Mouse (Mus musculus) liver, embryonic 16.5 days (tissue): ENCODE measurements around the gene Wdr45. TPM values are rescaled to one million over a fixed set of nuclear protein-coding genes. Genes with fewer than 3 reads are reported as not detected.
"Not testable (repeated sequence)": the region's sequence is repeated elsewhere in the genome, so short reads cannot be mapped to it uniquely, and the experiment has no call there.

ENCODE experiments used
- ATAC-seq: fragments of 200-750 bp; cut with Nextera tagmentation; 2 replicates; pipeline ENCODE4 v1.8.0; 2017; ENCODE audit warnings: low read depth, mild to moderate bottlenecking, moderate number of reproducible peaks, moderate library complexity
- H3K27ac ChIP-seq: fragments of 300-500 bp; sonication (generic); 2 replicates; pipeline ENCODE4 v1.5.1; 2014; ENCODE audit warnings: mild to moderate bottlenecking, low read length
- H3K27me3 ChIP-seq: fragments of 300-500 bp; sonication (generic); 2 replicates; pipeline ENCODE4 v1.6.1; 2014; ENCODE audit warnings: low read depth, low read length, mixed read lengths; ENCODE audit not compliant: control insufficient read depth, insufficient read depth
- H3K36me3 ChIP-seq: fragments of 300-500 bp; sonication (generic); 2 replicates; pipeline ENCODE4 v1.6.1; 2014; ENCODE audit warnings: mild to moderate bottlenecking; ENCODE audit not compliant: control insufficient read depth, insufficient read depth
- H3K4me1 ChIP-seq: fragments of 300-500 bp; sonication (generic); 2 replicates; pipeline ENCODE4 v1.6.1; 2014; ENCODE audit warnings: low read depth, low read length, mixed read lengths; ENCODE audit not compliant: control insufficient read depth
- H3K4me2 ChIP-seq: fragments of 300-500 bp; sonication (generic); 2 replicates; pipeline ENCODE4 v1.6.1; 2014; ENCODE audit warnings: low read depth, low read length, mixed read lengths
- H3K4me3 ChIP-seq: fragments of 300-500 bp; sonication (generic); 2 replicates; pipeline ENCODE4 v1.5.1; 2014; ENCODE audit warnings: low read depth, mild to moderate bottlenecking, low read length
- H3K9ac ChIP-seq: fragments of 300-500 bp; sonication (generic); 2 replicates; pipeline ENCODE4 v1.6.1; 2014; ENCODE audit warnings: low read depth, low read length
- H3K9me3 ChIP-seq: fragments of 300-500 bp; sonication (generic); replicated peaks from 2 replicates; pipeline ENCODE4 v1.6.1; 2016; ENCODE audit warnings: low read length; ENCODE audit not compliant: control insufficient read depth
- WGBS: fragments of 180-500 bp; shearing (Covaris S2); extraction: QIAGEN DNeasy Blood & Tissue Kit; methylation state at CpG from one replicate; pipeline ENCODE4 v1.1.7; 2014; ENCODE audit not compliant: insufficient replicate concordance; 5-methylcytosine and 5-hydroxymethylcytosine counted together
- polyA plus RNA-seq: library from polyadenylated mRNA; unstranded; fragments of >200 nt; fragmentation: Nextera tagmentation; extraction: Ambion mirVana; gene quantifications from 2 replicates; pipeline ENCODE4 v1.2.1, GENCODE M21; 2015

Wdr45 gene
- polyA plus RNA-seq, 1 experiment from 2014 or later: 21.8 TPM

DNA sequence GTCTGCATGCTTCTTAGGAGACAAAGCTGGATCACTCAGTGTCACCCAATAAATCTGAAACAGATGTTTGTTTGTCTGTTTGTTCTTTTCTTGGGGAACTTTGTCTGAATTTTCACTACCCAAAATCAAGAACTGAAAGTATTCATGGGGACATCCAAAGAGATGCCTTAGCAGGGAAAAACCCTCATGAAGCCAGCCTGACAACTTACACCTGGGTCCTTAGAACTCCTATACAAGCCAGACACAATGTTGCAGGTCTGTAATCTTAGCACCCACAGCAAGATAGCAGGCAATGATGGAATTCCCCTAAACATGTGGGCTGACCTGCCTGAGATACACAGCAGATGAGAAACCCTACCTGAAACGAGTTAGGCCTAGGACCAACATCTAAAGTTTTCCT lies 30.8 kb downstream of the Wdr45 start:
- Histone ChIP-seq H3K9me3 (no peaks in the 10 kb centered on the region), H3K36me3 (no peaks in the 10 kb centered on the region), H3K27me3 (no peaks in the 10 kb centered on the region), H3K9ac (no peak overlapping the region), H3K4me3 (no peak overlapping the region), H3K4me2 (no peak overlapping the region), H3K27ac (no peak overlapping the region), H3K4me1 (no peaks in the 10 kb centered on the region; the same call in 1 of the 2 replicates)
- 31% methylated on average over 1 of the region's 1 CpGs for WGBS
- no peak for ATAC-seq

DNA sequence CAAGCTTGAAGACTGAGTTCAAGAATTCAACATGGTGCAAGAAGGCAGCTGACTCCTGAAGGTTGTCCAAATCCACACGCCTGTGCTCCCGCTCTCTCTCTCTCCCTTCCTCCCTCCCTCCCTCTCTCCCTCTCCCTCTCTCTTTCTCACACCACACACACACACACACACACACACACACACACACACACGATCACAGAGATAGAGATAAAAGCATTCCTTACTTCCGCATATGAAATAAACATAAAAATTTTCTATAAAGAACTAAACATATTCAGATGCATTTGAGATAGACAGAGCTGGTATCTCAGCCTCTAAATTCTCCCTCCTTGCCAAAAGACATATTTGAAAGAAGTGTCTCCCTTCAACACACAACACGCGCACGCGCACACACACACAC lies 31.3 kb downstream of the Wdr45 start:
- 79% methylated on average over 8 of the region's 8 CpGs for WGBS

DNA sequence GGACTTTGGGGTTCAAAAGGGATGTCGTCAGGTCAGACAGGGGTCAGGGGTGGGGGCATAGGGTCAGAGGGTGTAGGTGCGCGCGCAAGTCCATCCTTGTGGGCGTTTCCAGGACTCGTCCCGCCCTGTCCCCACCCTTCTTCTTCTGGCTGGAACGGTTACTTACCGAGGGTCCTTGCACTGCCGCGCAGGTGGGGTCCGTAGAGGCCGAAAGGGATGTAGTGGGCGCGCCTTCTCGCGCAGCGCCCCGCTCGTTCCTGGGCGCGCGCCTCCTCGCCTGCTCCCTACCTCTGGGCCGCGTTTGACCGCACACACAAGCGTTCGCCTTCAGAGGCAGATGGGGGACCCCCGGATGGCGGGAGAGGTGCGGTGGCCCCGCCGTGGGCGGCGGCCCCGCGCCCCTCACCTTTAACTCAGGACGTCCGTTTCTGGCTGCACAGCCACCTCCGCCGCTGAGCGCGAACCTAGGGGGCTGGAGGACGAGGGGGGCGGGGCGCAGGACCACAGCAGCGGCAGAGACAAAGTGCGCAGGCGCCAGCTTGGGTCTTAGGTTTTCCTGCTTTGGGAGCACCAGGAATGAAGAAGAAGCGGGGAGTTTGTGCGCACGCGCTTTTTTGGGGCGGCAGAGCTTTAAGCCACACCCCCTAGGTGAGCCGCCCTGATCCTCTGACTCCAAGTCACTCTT lies 36.4 kb downstream of the Wdr45 start, which contains the start of gene Ccdc120:
Gene Ccdc120 (minus strand): TSS at position 474 of the 685 bp plus-strand sequence.
- H3K4me3 ChIP-seq: peak within 1 kb of the TSS; percentile 63
- ATAC-seq: 0 out of 2 replicates have a peak, but pooled peaks have one; percentile 32
- no peaks in the 10 kb centered on the region for H3K36me3 ChIP-seq
- H3K9me3 ChIP-seq: no peaks in the 10 kb centered on the region
- no peaks in the 10 kb centered on the region for H3K27me3 ChIP-seq
- H3K4me1 ChIP-seq: no peaks in the 10 kb centered on the region; the same call in 1 of the 2 replicates
- WGBS: 11% methylated on average over 56 of the region's 56 CpGs
- peak within 1 kb of the TSS; percentile 77 for H3K4me2 ChIP-seq
- no peak within 1 kb of the TSS for H3K27ac ChIP-seq
- peak within 1 kb of the TSS; percentile 50; the same call in 1 of the 2 replicates for H3K9ac ChIP-seq

More for the DNA sequence above, 31.3 kb downstream of the Wdr45 start:
- ATAC-seq: no peak
- Histone ChIP-seq H3K36me3 (no peaks in the 10 kb centered on the region), H3K4me3 (no peak overlapping the region), H3K4me2 (no peak overlapping the region), H3K27ac (no peak overlapping the region), H3K27me3 (no peaks in the 10 kb centered on the region), H3K9me3 (no peaks in the 10 kb centered on the region), H3K4me1 (no peaks in the 10 kb centered on the region; the same call in 1 of the 2 replicates), H3K9ac (no peak overlapping the region)

DNA sequence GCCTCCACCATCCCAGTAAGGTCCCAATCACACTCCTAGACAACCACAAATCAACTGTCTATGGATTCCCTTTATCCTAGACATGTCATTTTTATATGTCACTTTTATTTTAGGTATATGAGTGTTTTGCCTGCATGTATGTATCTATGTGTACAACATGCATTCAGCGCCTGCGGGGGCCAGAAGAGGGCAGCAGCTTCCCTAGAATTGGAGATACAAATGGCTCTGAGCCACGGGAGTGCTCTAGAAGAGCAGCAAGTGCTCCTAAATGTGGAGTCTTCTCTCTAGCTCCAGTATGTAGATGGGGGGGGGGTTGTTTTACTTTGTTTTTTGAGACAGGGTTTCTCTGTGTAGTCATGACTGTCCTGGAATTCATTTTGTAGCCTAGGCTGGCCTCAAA lies 39.5 kb downstream of the Wdr45 start:
- not testable (repeated sequence) for H3K4me2 ChIP-seq, H3K4me1 ChIP-seq, H3K36me3 ChIP-seq, H3K27me3 ChIP-seq, ATAC-seq, H3K4me3 ChIP-seq, H3K27ac ChIP-seq, H3K9me3 ChIP-seq, H3K9ac ChIP-seq
- WGBS: 23% methylated on average over 3 of the region's 3 CpGs

DNA sequence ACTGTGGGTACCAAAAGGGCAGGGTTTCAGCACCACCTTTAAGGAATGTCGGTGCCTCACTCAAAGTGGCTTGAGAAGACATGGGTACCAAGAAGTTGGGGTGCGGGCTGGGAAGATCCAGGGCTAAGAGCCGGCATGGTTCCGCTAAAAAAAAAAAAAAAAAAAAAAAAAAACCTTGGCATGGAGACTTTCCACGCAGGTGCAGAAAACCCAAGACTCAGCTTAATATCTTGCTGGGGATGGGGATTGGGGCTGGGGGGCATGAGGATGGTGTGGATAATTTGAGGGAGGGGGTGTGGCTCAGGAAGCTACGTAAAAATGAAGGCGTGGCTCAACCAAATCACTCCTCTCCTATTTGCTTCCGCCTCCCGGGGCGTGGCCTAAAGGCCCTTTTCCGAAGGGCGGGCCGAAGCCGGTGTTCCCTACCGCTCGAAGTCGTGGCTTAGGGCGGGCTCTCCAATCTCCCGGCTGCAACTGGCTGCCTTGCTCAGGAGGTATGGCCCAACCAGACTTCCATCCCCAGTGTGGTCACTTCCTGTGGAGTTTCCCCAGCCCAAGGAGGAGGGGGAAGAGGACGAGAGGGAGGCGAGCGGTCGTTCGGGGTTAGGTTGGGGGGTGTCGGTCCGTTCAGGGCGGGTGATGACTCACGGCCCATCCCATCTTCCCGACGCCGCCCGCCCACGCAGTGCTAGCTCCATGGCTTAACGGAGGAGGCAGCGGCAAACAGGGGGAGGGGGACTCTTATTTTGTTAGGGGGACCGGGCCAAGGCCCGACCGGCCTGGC lies 48.2 kb downstream of the Wdr45 start, which contains the start of gene Tfe3:
Gene Tfe3 (plus strand): TSS at position 424 of the 784 bp plus-strand sequence.
- peaks cover 22% of the 10 kb centered on the region for H3K4me1 ChIP-seq
- no peaks in the 10 kb centered on the region for H3K27me3 ChIP-seq
- peak within 1 kb of the TSS; percentile 77 for H3K4me2 ChIP-seq
- H3K27ac ChIP-seq: peak within 1 kb of the TSS; percentile 82
- no peaks in the 10 kb centered on the region; the same call in 1 of the 2 replicates for H3K9me3 ChIP-seq
- WGBS: 12% methylated on average over 36 of the region's 38 CpGs
- H3K36me3 ChIP-seq: no peaks in the 10 kb centered on the region
- ATAC-seq: peak; percentile 94
- H3K4me3 ChIP-seq: peak within 1 kb of the TSS; percentile 74
- peak within 1 kb of the TSS; percentile 76 for H3K9ac ChIP-seq

DNA sequence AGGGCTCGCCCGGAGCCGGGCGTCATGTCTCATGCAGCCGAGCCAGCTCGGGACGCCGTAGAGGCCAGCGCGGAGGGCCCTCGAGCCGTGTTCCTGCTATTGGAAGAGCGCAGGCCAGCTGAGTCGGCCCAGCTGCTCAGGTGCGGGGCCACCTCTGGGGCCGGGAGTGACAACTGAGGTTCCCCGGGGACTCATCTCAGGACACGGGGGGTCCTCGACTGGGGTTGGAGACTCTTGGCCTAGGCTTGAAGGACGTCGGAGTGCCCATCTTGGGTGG lies 48.7 kb downstream of the Wdr45 start:
- peak overlapping the region; percentile 76 for H3K9ac ChIP-seq
- peak overlapping the region; percentile 82 for H3K27ac ChIP-seq
- no peaks in the 10 kb centered on the region for H3K36me3 ChIP-seq
- peak overlapping the region; percentile 77 for H3K4me2 ChIP-seq
- peaks cover 22% of the 10 kb centered on the region for H3K4me1 ChIP-seq
- no peaks in the 10 kb centered on the region for H3K27me3 ChIP-seq
- no peaks in the 10 kb centered on the region; the same call in 1 of the 2 replicates for H3K9me3 ChIP-seq
- WGBS: 17% methylated on average over 21 of the region's 21 CpGs
- ATAC-seq: peak; percentile 17
- H3K4me3 ChIP-seq: peak overlapping the region; percentile 74

DNA sequence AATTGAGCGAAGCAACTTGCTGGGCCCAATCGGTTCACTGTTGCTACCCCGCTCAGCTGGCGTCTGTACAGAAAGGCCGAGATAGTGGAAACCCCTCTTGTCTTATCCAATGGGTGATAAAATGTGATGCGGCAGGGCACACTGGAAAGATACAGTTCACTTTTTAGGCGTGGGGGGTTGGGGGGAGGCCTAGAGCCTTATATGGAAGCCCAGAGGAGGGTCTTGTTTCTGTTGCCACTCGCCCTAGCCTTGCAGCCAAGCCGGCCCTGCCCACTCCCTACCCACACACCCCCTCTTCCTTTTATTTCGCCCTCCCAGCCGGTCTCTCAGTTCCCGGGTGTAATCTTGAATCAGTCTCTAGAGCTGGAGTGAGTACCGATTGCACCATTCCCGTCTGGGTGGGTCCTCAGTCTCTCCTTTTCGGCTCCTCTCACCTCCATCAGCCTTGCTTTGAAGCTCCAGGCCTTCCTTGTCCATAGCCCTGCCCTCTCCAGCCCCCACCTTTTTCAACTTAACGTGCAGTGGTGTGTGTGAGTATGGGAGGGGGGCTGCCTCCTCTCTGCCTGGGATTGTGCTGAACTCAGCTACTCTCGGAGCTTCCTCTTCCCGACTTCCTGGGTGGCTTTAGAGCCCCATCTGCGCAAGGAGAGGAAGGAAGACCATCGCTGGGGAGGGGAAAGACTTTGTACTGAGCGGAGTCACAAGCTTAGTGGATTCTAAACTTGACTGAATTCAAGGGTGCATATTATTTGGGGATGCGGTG lies 49.7 kb downstream of the Wdr45 start:
- Histone ChIP-seq H3K36me3 (no peaks in the 10 kb centered on the region), H3K27ac (peak overlapping the region; percentile 41; the same call in 1 of the 2 replicates), H3K9me3 (no peaks in the 10 kb centered on the region; the same call in 1 of the 2 replicates), H3K27me3 (no peaks in the 10 kb centered on the region), H3K4me3 (peak overlapping the region; percentile 74), H3K4me2 (peak overlapping the region; percentile 77), H3K4me1 (peaks cover 22% of the 10 kb centered on the region), H3K9ac (peak overlapping the region; percentile 38)
- no peak for ATAC-seq
- 14% methylated on average over 22 of the region's 22 CpGs for WGBS

DNA sequence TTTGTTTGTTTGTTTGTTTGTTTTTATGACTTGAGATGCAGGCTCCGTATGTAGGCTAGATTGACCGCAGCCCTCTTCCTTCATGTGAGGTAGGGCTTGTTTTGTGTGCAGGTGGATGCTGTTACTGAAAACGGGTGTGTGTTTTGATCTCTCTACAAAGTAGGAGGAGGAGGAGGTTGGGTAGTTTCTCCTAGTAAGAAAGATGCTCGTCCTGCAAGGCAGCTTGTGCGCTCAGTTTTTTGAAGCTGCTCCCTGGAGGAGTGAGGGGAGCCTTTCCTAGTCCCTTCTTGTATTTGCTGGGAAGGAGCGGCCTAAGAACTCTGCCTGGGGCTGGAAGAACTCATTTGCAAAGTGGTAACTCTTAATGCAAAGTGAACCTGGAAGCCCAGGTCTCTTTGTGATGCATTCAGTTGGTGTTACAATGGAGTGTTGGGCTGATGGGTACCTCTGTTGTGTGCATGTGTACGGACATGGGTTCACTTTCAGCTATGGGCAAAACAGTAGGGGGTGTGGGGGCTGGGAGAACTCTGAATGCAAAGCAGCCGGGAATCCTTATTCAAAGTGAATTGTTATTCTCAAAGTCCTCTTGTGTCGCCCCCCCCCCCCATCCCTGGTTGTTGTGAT lies 50.6 kb downstream of the Wdr45 start:
- H3K9me3 ChIP-seq: no peaks in the 10 kb centered on the region; the same call in 1 of the 2 replicates
- no peak for ATAC-seq
- peaks cover 25% of the 10 kb centered on the region for H3K4me1 ChIP-seq
- no peaks in the 10 kb centered on the region for H3K27me3 ChIP-seq
- peak overlapping the region; percentile 77 for H3K4me2 ChIP-seq
- no peaks in the 10 kb centered on the region for H3K36me3 ChIP-seq
- no peak overlapping the region for H3K27ac ChIP-seq
- 38% methylated on average over 9 of the region's 9 CpGs for WGBS
- H3K4me3 ChIP-seq: peak overlapping the region; percentile 74
- H3K9ac ChIP-seq: no peak overlapping the region
